24 mouse cellular contexts compared by ENCODE assay signal in the genomic region with DNA sequence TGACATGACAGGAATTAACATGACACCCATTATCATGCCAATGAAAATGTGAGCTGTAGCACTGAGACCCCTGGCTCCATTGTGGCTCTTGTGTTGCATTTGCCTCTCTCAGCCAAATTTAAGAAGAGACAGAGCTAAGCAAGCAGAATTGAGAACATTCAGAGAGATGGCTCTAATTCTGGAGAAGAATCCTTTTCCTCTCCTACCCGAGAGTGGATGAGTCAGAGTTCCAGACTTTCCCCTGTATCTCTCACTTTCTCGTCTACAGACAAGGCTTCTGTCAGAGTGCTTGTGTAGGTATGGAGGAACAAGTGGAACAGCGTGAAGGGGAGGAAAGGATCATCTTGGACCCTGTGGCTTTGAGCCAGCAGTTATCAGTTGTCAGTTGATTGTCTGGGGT. TPM values are rescaled to one million over a fixed set of nuclear protein-coding genes. Genes with fewer than 3 reads are reported as not detected.
"Had no signal": no experiment of that assay in that cellular context is flagged by ENCODE, and none has a peak within 500 bp of the region (broad histone marks: within the 10 kb centered on the region; RNA-seq: fewer than 3 reads in every experiment).

No protein-coding gene starts in this region.

- H3K36me3 ChIP-seq: stomach, embryonic 15.5 days had no signal

- H3K4me1 ChIP-seq: neural tube, embryonic 12.5 days; neural tube, embryonic 13.5 days; neural tube, embryonic 15.5 days; stomach, embryonic 15.5 days had no signal

- H3K9me3 ChIP-seq: neural tube, embryonic 12.5 days; neural tube, embryonic 13.5 days; neural tube, embryonic 15.5 days; stomach, embryonic 15.5 days had no signal

- H3K4me2 ChIP-seq: neural tube, embryonic 12.5 days; neural tube, embryonic 13.5 days; neural tube, embryonic 15.5 days; stomach, embryonic 15.5 days had no signal

- H3K4me3 ChIP-seq: neural tube, embryonic 12.5 days; neural tube, embryonic 13.5 days; neural tube, embryonic 15.5 days; stomach, embryonic 15.5 days had no signal

- H3K27ac ChIP-seq: neural tube, embryonic 12.5 days; neural tube, embryonic 13.5 days; neural tube, embryonic 15.5 days; stomach, embryonic 15.5 days; stomach, postnatal 0 days had no signal

- H3K9ac ChIP-seq: neural tube, embryonic 12.5 days; neural tube, embryonic 13.5 days; neural tube, embryonic 15.5 days; stomach, embryonic 15.5 days had no signal

- H3K27me3 ChIP-seq: neural tube, embryonic 12.5 days; neural tube, embryonic 13.5 days; neural tube, embryonic 15.5 days; stomach, embryonic 15.5 days had no signal

- DNase-seq: retina, postnatal 1 day; right cerebral cortex, adult 18-20 months; right cerebral cortex, postnatal 14 days; right cerebral cortex, postnatal 25 days; right cerebral cortex, postnatal 4 days; spleen, adult 18-20 months; thymus, adult 18-20 months; thymus, adult 2 months; thymus, postnatal 14 days; thymus, postnatal 25 days; thymus, postnatal 36 days; thymus, postnatal 4 days had no signal

RNA-seq across cellular contexts. Expression of gene 1700017N19Rik, which starts 26.2 kb away (rescaled TPM):
- total RNA-seq: neutrophil, adult 5-6 weeks had no signal
- polyA plus RNA-seq: neural tube, embryonic 12.5 days; small intestine, adult 2 months; spleen, adult 2 months; stomach, embryonic 14.5 days; stomach, embryonic 15.5 days; stomach, embryonic 16.5 days; stomach, postnatal 0 days; thymus, adult 2 months; thymus, postnatal 0 days; urinary bladder, adult 2 months had no signal
